Mouse (Mus musculus) hindbrain, postnatal 0 days (tissue): ENCODE measurements at regions not wholly inside any gene's neighbourhood (a gene's known extent, or its start where the extent isn't known, plus 50 kb on each side); places are given as distances from the start of the nearest gene placed in this dataset.

Experiments
- ATAC-seq: fragments of 200-750 bp; cut with Nextera tagmentation; 2 replicates; pipeline ENCODE4 v1.8.0; 2017; ENCODE audit warnings: mild to moderate bottlenecking, moderate TSS enrichment, moderate library complexity
- DNase-seq: peaks from one replicate; pipeline ENCODE4 v3.0.0-alpha.2; 2015; ENCODE audit warnings: low spot score
- H3K27ac ChIP-seq: fragments of 300-500 bp; sonication (generic); 2 replicates; pipeline ENCODE4 v1.5.1; 2014; ENCODE audit warnings: mild to moderate bottlenecking
- H3K27me3 ChIP-seq: fragments of 300-500 bp; sonication (generic); 2 replicates; pipeline ENCODE4 v1.6.1; 2014; ENCODE audit warnings: low read length, mixed read lengths; ENCODE audit not compliant: insufficient read depth
- H3K36me3 ChIP-seq: fragments of 300-500 bp; sonication (generic); 2 replicates; pipeline ENCODE4 v1.6.1; 2014; ENCODE audit warnings: low read length, mixed read lengths; ENCODE audit not compliant: insufficient read depth
- H3K4me1 ChIP-seq: fragments of 300-500 bp; sonication (generic); 2 replicates; pipeline ENCODE4 v1.6.1; 2014; ENCODE audit warnings: antibody characterized with exemption, low read length, mixed read lengths; ENCODE audit not compliant: insufficient read depth
- H3K4me2 ChIP-seq: fragments of 300-500 bp; sonication (generic); 2 replicates; pipeline ENCODE4 v1.6.1; 2014; ENCODE audit warnings: low read depth, mild to moderate bottlenecking, low read length, moderate library complexity, mixed read lengths
- H3K4me3 ChIP-seq: fragments of 300-500 bp; sonication (generic); 2 replicates; pipeline ENCODE4 v1.5.1; 2014; ENCODE audit warnings: low read length
- H3K9ac ChIP-seq: fragments of 300-500 bp; sonication (generic); replicated peaks from 2 replicates; pipeline ENCODE4 v1.6.1; 2014; ENCODE audit warnings: mild to moderate bottlenecking, low read length, moderate library complexity, mixed read lengths
- H3K9me3 ChIP-seq: fragments of 300-500 bp; sonication (generic); 2 replicates; pipeline ENCODE4 v1.6.1; 2016; ENCODE audit warnings: low read length, mixed read lengths
- CTCF ChIP-seq: IDR thresholded peaks from 2 replicates; pipeline ENCODE4 v1.5.1; 2016; ENCODE audit warnings: antibody characterized with exemption, control low read depth, low read depth
- WGBS: fragments of 180-500 bp; shearing (Covaris S2); extraction: QIAGEN DNeasy Blood & Tissue Kit; methylation state at CpG from one replicate; pipeline ENCODE4 v1.1.7; 2014; 5-methylcytosine and 5-hydroxymethylcytosine counted together

- Histone ChIP-seq H3K27ac (no peak overlapping the region), H3K4me2 (no peak overlapping the region), H3K4me1 (no peaks in the 10 kb centered on the region), H3K36me3 (no peaks in the 10 kb centered on the region), H3K9ac (no peak overlapping the region), H3K4me3 (no peak overlapping the region), H3K9me3 (no peaks in the 10 kb centered on the region), H3K27me3 (no peaks in the 10 kb centered on the region)
- 77% methylated on average over 4 of the region's 4 CpGs for WGBS
- DNase-seq (no peak), ATAC-seq (no peak)
- TF ChIP-seq CTCF: no peak
Observed at GRCm38 (mm10) chr8:116024811-116025210, 317.2 kb upstream of the Maf start.

- TF ChIP-seq CTCF: no peak
- Histone ChIP-seq H3K27ac (no peak overlapping the region), H3K27me3 (no peaks in the 10 kb centered on the region), H3K4me1 (no peaks in the 10 kb centered on the region), H3K9ac (no peak overlapping the region), H3K9me3 (no peaks in the 10 kb centered on the region), H3K4me2 (no peak overlapping the region), H3K36me3 (no peaks in the 10 kb centered on the region), H3K4me3 (no peak overlapping the region)
- ATAC-seq (no peak), DNase-seq (no peak)
Observed at GRCm38 (mm10) chr8:116021691-116022090, 314.1 kb upstream of the Maf start.

GRCm38 (mm10) chr8:115995320-115995719 lies 287.7 kb upstream of the Maf start:
- ATAC-seq (no peak), DNase-seq (no peak)
- Histone ChIP-seq H3K4me2 (no peak overlapping the region), H3K9me3 (no peaks in the 10 kb centered on the region), H3K4me3 (no peak overlapping the region), H3K9ac (no peak overlapping the region), H3K27ac (no peak overlapping the region), H3K27me3 (no peaks in the 10 kb centered on the region), H3K4me1 (no peaks in the 10 kb centered on the region), H3K36me3 (no peaks in the 10 kb centered on the region)
- WGBS: 84% methylated on average over 5 of the region's 5 CpGs
- no peak for TF ChIP-seq CTCF

- no peak overlapping the region for H3K4me2 ChIP-seq
- H3K9me3 ChIP-seq: no peaks in the 10 kb centered on the region
- no peaks in the 10 kb centered on the region for H3K36me3 ChIP-seq
- WGBS: 82% methylated on average over 6 of the region's 6 CpGs
- DNase-seq (no peak), ATAC-seq (no peak)
- no peak for TF ChIP-seq CTCF
- H3K4me3 ChIP-seq: no peak overlapping the region
- no peaks in the 10 kb centered on the region for H3K4me1 ChIP-seq
- H3K9ac ChIP-seq: no peak overlapping the region
- no peak overlapping the region for H3K27ac ChIP-seq
- H3K27me3 ChIP-seq: no peaks in the 10 kb centered on the region
Observed at GRCm38 (mm10) chr8:115991989-115992388, 284.4 kb upstream of the Maf start.

- ATAC-seq: no peak
- Histone ChIP-seq H3K9me3 (no peaks in the 10 kb centered on the region), H3K36me3 (no peaks in the 10 kb centered on the region), H3K9ac (no peak overlapping the region), H3K4me2 (no peak overlapping the region), H3K4me3 (no peak overlapping the region), H3K27ac (no peak overlapping the region), H3K4me1 (no peaks in the 10 kb centered on the region), H3K27me3 (no peaks in the 10 kb centered on the region)
- WGBS: 56% methylated on average over 6 of the region's 6 CpGs
- no peak for DNase-seq
- TF ChIP-seq CTCF: no peak
Observed at GRCm38 (mm10) chr8:115983397-115983796, 275.8 kb upstream of the Maf start.

- no peaks in the 10 kb centered on the region for H3K36me3 ChIP-seq
- H3K4me1 ChIP-seq: no peaks in the 10 kb centered on the region
- DNase-seq (no peak), ATAC-seq (no peak)
- 77% methylated on average over 3 of the region's 3 CpGs for WGBS
- no peaks in the 10 kb centered on the region for H3K9me3 ChIP-seq
- TF ChIP-seq CTCF: no peak
- H3K4me2 ChIP-seq: no peak overlapping the region
- H3K27me3 ChIP-seq: no peaks in the 10 kb centered on the region
- no peak overlapping the region for H3K4me3 ChIP-seq
- H3K27ac ChIP-seq: no peak overlapping the region
- H3K9ac ChIP-seq: no peak overlapping the region
Observed at GRCm38 (mm10) chr8:115982326-115982725, 274.7 kb upstream of the Maf start.

- no peak overlapping the region for H3K27ac ChIP-seq
- no peak overlapping the region for H3K4me3 ChIP-seq
- ATAC-seq: no peak
- no peak for DNase-seq
- H3K36me3 ChIP-seq: no peaks in the 10 kb centered on the region
- H3K9me3 ChIP-seq: no peaks in the 10 kb centered on the region
- TF ChIP-seq CTCF: no peak
- no peak overlapping the region for H3K4me2 ChIP-seq
- 86% methylated on average over 7 of the region's 7 CpGs for WGBS
- no peaks in the 10 kb centered on the region for H3K27me3 ChIP-seq
- no peaks in the 10 kb centered on the region for H3K4me1 ChIP-seq
- H3K9ac ChIP-seq: no peak overlapping the region
Observed at GRCm38 (mm10) chr8:115981426-115981825, 273.8 kb upstream of the Maf start.
